Mouse (Mus musculus): ENCODE data around the gene Slc4a10.
"Not testable (repeated sequence)": the region's sequence is repeated elsewhere in the genome, so short reads cannot be mapped to it uniquely, and the experiment has no call there.

The Slc4a10 gene

GRCm38 (mm10) chr2:62046421-62046845 lies at the start of gene Slc4a10:
Gene Slc4a10, plus strand, starts transcription at chr2:62046462.
- DNase-seq (ENCODE audit: low spot score), result peak; percentile 67

GRCm38 (mm10) chr2:62001251-62001650 lies 45.0 kb upstream of the Slc4a10 start:
- DNase-seq (ENCODE audit: low spot score), result not testable (repeated sequence)

- no peak for DNase-seq (ENCODE audit: low spot score)
Measured at GRCm38 (mm10) chr2:62018209-62018608, 28.1 kb upstream of the Slc4a10 start.

- peak; percentile 33 for DNase-seq (ENCODE audit: low spot score)
Measured at GRCm38 (mm10) chr2:62046861-62047503, 720 bp downstream of the Slc4a10 start.

- peak; percentile 68 for DNase-seq (ENCODE audit: low spot score)
Measured at GRCm38 (mm10) chr2:62047504-62048005, 1.3 kb downstream of the Slc4a10 start.

- DNase-seq (ENCODE audit: low spot score), result no peak
Measured at GRCm38 (mm10) chr2:62048116-62048515, 1.9 kb downstream of the Slc4a10 start.

GRCm38 (mm10) chr2:62076512-62076911 lies 30.2 kb downstream of the Slc4a10 start:
- no peak for DNase-seq (ENCODE audit: low spot score)

GRCm38 (mm10) chr2:62087566-62087965 lies 41.3 kb downstream of the Slc4a10 start:
- DNase-seq (ENCODE audit: low spot score), result no peak

- no peak for DNase-seq (ENCODE audit: low spot score)
Measured at GRCm38 (mm10) chr2:62088715-62089114, 42.5 kb downstream of the Slc4a10 start.

- no peak for DNase-seq (ENCODE audit: low spot score)
Measured at GRCm38 (mm10) chr2:62089208-62089607, 42.9 kb downstream of the Slc4a10 start.

- no peak for DNase-seq (ENCODE audit: low spot score)
Measured at GRCm38 (mm10) chr2:62100526-62100925, 54.3 kb downstream of the Slc4a10 start.

GRCm38 (mm10) chr2:62115346-62115745 lies 69.1 kb downstream of the Slc4a10 start:
- DNase-seq (ENCODE audit: low spot score), result no peak

GRCm38 (mm10) chr2:62129975-62130374 lies 83.7 kb downstream of the Slc4a10 start:
- no peak for DNase-seq (ENCODE audit: low spot score)

GRCm38 (mm10) chr2:62134911-62135310 lies 88.6 kb downstream of the Slc4a10 start:
- DNase-seq (ENCODE audit: low spot score), result no peak

GRCm38 (mm10) chr2:62147636-62148035 lies 101.4 kb downstream of the Slc4a10 start:
- peak; percentile 36 for DNase-seq (ENCODE audit: low spot score)

GRCm38 (mm10) chr2:62149421-62149820 lies 103.2 kb downstream of the Slc4a10 start:
- DNase-seq (ENCODE audit: low spot score), result no peak

GRCm38 (mm10) chr2:62150830-62151229 lies 104.6 kb downstream of the Slc4a10 start:
- DNase-seq (ENCODE audit: low spot score), result peak; percentile 54

GRCm38 (mm10) chr2:62210109-62210508 lies 163.8 kb downstream of the Slc4a10 start:
- DNase-seq (ENCODE audit: low spot score), result no peak

GRCm38 (mm10) chr2:62211106-62211505 lies 164.8 kb downstream of the Slc4a10 start:
- DNase-seq (ENCODE audit: low spot score), result no peak

- no peak for DNase-seq (ENCODE audit: low spot score)
Measured at GRCm38 (mm10) chr2:62227563-62227962, 181.3 kb downstream of the Slc4a10 start.

- DNase-seq (ENCODE audit: low spot score), result no peak
Measured at GRCm38 (mm10) chr2:62231271-62231670, 185.0 kb downstream of the Slc4a10 start.

- DNase-seq (ENCODE audit: low spot score), result no peak
Measured at GRCm38 (mm10) chr2:62244167-62244566, 197.9 kb downstream of the Slc4a10 start.

- DNase-seq (ENCODE audit: low spot score), result no peak
Measured at GRCm38 (mm10) chr2:62268467-62268866, 222.2 kb downstream of the Slc4a10 start.

- no peak for DNase-seq (ENCODE audit: low spot score)
Measured at GRCm38 (mm10) chr2:62271840-62272239, 225.6 kb downstream of the Slc4a10 start.

Measured in layer of hippocampus, adult 11-12 months (tissue).